Mouse (Mus musculus) activated CD4-positive, CD25-positive, alpha-beta regulatory T cell, adult 4 months (primary cell): ENCODE results near the gene Tmem210. TPM values are rescaled to one million over a fixed set of nuclear protein-coding genes. Genes with fewer than 3 reads are reported as not detected.

Experiments
- ATAC-seq: one replicate; pipeline ENCODE4 v1.8.0; 2017
- polyA plus RNA-seq, 2 experiments: library from polyadenylated mRNA; unstranded; fragments of 100-300 nt; shearing (Covaris generic); gene quantifications; one replicate each; pipeline ENCODE4 v1.2.1; 2017

Tmem210 gene
- polyA plus RNA-seq, 2 experiments from 2014 or later, result not detected

DNA sequence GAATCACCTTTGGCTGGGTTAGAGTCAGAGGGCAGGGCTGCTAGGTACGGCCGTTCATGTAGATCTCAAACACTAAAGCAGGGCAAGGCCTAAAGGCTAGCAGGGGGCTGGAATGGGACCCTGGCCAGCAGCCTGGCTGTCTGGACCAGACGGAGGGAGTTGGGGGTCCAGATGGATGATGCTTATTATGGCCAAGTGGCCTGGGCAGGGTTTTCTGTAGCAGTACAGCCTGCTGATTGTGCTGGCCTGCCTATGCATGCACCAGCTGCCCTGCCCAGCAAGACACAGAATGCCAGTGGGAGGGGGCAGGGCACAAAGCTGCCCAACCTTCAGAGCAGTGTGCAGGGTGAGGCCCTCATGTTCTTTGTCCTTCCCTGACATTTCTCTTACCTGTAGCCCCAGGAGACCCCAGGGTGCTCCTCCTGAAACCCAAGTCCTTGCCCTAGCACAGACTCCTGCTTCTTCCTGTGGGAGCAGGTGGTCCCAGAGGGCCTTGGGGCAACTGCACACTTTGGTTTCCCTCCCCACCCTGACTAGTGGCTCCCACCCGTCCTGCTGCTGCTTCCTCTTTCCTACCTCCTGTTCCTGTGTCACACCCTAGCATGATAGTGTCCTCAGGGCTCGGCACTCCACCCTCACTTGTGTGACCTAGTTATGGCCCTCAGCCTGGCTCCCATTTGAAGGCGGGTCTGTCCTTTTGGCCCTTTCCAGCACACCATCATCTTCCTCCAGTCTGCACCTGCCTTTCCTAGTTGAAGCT lies 21.9 kb upstream of the Tmem210 start:
- no peak for ATAC-seq

DNA sequence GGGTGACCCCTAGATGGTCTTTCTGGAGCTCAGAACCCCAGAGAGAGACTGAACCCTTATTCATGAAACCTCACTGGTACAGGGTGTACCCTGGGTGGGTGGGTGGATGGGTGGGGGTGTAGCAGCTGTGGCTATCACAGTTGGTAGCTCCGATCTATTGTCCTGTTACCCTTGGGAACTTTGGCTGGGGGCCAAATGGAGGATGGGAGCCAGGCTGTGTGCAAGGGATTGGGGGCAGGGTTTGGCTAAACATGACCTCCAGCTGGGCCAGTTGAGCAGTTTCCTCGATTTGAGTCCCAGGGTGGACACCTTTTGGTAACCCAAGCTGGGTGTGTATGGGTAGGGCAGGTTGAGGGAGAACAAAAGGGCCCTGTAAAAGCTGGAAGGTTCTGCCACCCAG lies 21.2 kb upstream of the Tmem210 start:
- no peak for ATAC-seq

DNA sequence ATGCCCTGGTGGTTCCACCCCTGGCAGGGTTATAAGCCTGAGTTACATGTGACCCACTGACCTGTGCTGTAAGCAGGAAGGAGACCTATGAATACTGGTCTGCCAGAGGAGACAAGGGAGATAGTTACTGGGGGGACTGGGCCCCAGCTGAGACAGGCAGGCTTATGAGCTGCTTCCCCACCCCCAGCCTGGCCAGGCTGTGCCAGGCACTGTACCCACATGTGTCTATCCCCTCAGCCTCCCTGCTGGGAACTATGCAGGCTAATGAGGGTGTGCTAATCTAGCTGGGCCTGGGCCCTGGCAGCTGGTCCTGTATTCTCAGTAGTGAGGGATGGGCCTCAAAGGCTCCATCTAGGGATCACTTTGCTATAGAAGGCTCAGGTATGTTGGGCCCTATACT lies 20.7 kb upstream of the Tmem210 start:
- no peak for ATAC-seq

DNA sequence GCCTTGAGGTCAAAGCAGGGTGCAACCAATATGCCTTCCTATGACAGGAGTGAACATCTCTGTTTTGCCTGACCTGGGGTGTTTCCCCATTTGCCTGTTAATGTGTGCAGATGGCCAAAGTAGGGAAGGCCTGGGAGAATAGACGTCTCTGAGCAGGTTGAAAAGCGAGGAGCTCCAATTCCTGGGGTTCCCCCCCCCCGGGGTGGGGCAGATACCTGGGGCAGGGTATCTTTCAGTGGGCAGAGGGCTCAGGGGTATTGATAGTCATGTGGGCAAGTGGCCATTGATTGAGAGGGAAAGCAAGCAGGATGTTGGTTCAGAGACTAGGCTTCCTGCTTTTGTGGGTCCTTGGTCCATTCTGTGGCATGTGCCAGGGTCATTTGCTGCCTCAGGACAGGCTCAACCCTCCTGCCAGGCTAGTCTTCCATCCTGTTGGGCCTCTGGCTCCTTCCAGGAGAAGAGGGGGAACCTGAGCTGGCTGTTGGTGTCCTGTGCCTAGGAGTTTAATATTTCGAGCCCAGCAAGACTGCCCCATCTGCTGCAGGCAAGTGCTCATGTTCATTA lies 20.1 kb upstream of the Tmem210 start:
- no peak for ATAC-seq

DNA sequence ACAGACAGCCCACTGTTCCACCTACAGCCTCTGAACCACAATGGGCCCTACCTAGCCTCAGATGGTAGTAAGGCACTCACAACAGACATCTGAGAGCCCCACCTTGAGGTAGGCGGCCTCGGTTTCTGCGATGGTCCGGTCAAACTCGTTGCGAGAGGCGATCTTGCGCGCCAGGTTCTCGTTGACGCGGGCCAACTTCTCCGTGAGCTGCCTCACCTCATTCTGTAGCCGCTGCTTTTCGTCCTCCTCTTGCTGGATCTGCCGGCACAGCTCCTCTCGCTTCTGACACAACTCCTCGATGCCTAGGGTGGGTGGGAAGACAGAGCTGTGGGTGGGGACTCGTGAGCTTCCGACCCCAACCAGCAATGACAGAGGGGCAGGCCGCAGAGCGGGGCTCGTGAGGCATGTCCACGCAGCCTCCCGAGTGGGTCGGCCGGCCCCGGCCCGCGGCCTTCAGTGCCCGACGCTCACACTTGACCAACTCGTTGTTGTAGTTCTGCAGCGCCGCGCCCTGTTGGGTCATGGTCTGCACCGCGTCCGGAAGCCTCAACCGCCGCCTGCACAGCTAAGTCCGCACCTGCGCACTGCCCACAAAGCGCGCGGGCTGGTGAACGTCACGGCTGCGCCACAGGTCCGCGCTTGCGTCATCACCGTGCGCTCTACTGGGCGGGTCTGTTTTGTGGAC lies 16.0 kb upstream of the Tmem210 start, which contains the start of the genes Ssna1 and Anapc2:
Gene Ssna1, minus strand, starts transcription at position 612 of the 685 bp plus-strand sequence.
Gene Anapc2, plus strand, starts transcription at position 652 of the 685 bp plus-strand sequence.
- ATAC-seq, result peak; percentile 92

DNA sequence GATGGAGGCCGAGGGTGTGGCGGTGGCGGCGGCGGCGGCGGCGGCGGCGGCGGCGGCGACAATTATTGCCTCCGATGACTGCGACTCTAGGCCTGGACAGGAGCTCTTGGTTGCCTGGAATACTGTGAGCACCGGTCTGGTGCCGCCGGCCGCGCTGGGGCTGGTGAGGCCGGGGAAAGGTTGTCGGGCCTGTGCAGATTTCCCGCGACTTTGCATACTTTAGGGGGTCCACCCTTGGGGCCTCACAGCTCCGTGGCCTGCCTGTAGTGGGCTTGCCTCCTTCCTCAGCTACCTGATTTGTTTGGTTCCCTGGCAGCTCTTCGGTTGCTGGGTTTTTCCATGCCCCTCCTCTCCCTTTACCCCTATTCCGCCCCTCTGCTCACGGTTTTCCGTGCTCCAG lies 15.4 kb upstream of the Tmem210 start:
- no peak for ATAC-seq

DNA sequence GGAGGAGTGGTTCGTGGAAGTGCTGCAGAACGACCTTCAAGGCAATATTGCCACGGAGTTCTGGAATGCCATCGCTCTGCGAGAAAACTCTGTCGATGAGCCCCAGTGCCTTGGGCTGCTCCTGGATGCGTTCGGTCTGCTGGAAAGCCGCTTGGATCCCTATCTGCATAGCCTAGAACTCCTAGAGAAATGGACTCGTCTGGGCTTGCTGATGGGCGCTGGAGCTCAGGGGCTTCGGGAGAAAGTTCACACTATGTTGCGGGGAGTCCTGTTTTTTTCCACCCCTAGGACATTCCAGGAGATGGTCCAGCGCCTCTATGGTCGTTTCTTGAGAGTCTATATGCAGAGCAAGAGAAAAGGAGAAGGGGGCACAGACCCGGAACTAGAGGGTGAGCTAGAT lies 14.9 kb upstream of the Tmem210 start:
- ATAC-seq, result no peak

DNA sequence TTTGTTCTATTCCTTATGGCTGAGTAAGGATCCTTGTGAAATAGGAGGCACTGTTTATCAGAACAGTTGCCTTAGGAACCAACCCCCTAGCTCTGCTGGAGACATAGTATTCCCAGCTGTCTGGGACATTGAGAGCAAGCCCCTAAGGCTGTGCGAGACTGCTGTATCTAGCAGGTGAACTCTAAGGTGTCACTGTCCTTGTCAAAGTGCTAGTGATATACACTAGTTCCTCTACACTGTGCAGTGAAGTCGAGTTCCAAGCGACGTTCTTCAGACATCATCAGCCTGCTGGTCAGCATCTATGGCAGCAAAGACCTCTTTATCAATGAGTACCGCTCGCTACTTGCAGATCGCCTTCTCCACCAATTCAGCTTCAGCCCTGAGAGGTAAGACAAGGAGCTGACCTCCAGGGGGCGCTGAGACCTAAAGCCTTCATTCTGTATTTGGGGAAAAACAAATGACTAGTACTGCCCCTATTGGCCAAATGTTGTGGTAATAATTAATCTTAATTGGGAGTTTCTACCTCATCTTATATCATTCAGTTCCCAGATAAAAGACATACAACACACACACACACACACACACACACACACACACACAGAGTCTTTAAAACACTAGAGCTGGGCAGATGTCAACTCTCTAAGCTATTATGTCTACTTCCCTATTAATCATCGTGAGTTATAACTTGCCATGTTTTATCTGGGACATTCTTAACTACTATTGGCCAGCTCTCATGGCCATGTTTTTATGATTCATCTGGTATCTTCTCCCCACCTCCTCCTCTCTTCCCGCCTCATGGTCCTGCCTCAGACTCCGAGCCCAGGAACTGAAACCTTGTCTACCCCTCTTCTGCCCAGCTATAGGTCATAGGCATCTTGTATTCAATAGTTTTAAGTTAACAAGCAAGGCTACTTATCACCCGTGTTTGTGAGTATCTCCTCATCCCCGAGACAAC lies 8.7 kb upstream of the Tmem210 start:
- no peak for ATAC-seq

DNA sequence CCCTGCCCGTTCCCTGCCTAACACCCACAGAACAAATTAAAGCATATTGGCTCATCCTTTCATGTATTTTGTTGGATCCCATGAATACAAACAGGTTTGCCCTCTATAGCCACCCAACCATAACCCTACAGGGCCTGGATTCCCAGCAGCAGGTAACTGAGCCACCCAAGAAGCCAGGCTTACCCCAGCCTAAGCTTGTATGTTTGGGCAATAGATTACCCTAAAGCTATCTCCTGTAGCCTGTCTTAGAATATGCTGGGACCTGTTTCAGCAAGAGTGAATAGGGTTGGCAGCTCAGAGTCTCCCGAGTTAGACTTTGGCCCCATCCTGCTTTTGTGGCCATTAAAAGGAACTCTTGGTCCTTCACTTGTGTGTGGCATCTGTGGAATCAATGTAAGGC lies 2.4 kb upstream of the Tmem210 start:
- no peak for ATAC-seq

DNA sequence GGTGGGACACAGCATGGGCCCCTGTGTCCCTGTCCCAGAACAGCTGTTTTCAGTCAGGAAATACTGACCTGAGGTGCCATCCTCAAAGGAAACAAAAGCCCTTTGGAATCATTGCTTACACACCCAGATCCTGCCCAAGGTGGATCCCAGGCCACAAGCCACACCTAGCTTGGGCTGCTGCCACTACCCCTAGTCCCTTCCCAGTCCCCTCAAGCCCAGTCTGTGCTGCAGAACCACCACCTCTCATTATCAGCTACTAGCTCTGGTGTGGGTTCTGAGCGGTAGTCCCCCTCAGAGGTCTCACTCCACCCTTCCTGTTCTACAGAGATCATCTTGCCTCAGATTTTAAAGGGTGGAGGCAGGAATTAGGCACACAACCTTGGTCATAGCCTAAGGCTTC lies 1.6 kb upstream of the Tmem210 start:
- no peak for ATAC-seq

DNA sequence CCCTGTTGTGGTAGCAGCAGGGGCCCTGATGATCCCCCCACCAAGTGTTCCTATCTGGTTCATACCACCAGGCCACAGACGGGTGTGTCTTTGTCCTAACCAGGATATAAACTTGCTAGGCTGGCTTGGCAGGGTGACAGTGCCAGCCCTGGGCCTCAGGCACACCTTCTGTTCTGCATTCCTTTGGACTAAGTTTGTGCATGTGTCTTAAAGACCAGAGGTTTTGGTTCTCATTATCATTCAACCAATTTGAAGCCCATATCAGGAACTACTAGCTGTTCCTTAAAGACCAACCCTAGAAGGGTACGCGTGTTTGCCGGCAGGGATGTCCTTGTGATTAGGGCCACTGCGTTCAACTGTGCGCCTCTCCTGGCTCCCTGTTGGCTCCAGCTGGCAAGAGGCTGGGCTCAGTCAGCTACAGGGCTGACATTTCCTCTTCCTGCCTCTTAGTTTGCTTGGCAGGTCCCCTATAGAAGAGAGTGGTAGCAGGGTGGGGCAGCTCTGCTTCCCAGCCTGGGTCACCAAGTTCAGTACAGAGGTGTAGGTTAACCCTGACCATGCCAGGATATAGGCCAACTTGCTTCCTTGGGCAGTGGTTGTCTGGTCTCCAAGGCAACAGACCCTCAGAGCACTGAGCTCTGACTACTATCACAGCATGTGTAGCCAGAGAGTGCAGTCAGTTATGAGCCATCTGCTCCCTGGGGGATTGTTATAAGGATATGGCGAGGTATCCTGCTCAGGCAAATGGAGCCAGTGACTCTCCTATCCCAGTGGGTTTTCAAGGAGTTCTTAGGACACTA lies 908 bp upstream of the Tmem210 start:
- no peak for ATAC-seq

DNA sequence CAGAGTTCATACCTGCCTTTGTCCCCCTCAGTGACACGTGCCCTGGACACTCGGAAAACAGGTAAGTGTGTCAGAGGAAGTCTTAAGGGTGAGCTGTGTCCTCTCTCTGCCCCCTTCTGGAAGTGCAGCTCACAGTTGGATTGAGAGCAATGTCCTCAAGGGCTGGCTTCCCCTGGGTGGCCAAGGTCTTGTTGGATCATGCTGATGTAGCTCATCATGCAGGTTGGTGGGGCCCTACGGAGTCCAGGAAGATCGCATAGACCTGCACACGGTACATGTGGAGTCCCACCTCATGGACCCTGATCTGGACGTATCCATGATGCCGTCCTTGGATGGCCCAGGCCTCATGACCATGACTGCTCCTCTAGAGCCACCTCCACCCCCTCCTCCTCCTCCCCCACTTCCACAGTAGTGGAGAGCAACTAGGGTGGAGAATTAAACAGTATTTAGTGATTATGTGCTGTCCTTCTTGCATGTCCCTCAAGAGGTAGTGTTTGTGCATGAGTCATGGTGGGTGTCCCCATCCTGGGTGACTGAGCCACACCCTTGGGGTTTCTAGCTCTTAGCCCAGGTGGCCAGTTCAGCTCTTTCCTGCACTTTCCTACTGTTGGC lies 895 bp downstream of the Tmem210 start:
- ATAC-seq, result no peak

DNA sequence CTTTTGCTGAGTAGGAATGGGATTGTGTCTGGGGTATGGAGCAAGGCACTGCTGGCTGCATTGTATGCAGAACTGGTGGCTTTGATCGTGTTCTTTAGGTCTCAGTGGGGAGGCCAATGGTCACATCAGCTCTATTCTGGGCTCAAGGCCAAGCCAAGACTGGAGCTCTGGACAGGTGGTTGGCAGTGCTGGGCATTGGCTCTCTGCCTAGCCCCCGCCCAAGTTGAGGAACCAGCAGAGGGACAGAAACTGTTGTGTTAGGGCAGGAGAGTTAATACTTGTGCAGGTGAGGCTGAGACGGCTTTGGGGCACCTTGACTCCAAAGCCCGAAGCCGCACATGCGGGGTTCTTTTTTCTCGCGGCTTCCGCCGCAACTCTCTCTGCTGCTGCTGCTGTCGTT lies 1.7 kb downstream of the Tmem210 start, which contains the start of gene Lrrc26:
Gene Lrrc26, plus strand, starts transcription at position 265 of the 400 bp plus-strand sequence.
- no peak for ATAC-seq

DNA sequence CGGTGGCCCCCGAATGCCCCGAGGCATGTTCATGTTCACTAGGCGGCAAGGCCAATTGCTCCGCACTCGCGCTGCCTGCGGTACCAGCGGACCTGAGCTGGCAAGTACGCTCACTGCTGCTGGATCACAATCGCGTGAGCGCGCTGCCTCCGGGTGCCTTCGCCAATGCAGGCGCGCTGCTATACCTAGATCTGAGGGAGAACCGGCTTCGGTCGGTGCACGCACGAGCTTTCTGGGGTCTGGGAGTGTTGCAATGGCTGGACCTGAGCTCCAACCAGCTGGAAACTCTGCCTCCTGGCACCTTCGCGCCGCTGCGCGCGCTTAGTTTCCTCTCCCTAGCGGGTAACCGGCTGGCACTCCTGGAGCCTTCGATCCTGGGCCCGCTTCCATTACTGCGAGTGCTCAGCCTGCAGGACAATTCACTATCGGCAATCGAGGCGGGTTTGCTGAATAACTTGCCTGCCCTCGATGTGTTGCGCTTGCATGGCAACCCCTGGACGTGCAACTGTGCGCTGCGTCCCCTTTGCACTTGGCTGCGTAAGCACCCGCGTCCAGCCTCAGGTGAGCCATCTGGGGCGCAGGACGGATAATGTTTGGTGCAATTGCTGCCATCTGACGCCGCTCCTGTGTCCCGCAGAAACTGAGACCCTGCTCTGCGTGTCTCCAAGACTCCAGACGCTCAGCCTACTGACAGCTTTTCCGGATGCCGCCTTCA lies 2.3 kb downstream of the Tmem210 start:
- no peak for ATAC-seq

DNA sequence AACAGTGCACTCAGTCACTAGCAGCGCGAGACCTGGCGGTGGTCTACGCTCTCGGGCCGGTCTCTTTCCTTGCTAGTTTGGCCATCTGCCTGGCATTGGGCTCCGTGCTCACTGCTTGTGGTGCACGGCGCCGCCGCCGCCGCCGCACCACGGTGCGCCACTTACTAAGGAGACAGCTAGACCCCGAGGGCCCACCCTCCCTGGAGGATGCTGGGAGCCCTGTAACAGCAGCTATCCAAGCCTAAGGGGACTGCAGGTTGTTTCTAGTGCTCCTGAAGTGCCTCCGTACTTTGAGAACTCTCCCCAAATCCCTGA lies 2.8 kb downstream of the Tmem210 start:
- no peak for ATAC-seq

DNA sequence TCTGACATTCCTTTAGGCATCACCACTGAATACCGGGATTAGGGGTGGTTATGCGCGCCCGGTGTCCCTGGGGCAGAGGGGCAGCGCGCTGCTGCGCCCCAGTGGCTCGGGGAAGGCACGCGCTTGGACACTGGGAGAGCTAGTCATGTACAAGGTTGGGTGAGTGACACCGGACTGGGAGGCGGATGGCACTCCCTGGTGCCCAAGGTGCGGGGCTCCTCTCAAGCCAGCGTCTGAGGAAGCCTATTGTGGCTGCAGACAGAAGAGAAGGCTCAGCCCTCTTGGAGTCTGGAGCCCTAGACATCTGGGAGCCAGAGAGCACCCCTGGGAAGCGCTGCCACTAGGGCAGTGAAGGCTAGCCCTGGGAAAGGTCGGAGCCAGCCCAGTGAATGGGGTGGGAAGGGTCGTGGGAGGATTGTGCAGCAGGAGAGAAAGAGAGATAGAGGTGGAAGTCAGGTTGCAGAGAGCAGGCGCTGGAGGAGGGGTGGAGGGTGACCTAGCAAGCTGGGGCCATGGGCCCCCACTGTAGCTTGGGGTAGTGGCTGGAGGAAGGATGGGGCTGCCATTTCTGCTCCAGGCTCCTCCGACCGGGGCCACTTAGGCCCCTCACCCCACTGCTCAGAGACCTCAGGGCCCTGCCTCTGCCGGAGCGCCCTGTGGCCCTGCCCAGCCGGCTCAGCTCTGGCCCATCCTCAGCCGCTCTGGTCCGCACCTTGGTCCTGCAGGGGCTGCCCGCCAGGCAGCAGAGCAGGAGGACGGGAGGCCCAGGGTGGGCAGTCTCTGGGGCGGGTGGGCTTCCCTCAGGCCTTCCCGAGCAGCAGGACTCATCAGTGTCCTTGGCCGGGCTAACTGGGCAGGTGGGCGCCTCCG lies 3.5 kb downstream of the Tmem210 start:
- no peak for ATAC-seq

DNA sequence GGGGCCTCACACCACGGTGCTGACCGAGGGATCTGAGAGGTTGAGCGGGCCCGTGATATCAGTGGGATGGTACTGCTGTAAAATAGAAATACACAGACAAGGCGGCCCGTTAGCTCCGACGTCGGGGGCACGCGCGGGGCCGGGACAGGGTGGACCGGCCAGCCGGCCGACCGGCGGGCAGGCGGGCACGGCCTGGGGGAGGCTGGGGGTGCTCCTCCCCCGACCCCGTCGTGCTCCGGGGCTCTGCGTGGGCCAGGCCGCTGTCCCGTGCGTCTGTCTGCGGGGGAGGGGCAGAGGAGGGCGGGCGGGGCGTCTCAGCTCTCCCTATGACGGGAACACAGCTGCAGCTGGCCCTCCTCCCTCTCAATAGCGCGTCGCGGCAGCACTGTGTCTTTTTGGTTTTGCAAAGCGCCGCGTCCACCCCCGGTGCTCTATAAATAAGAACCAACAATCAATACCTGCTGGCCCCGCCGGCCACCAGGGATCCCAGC lies 4.2 kb downstream of the Tmem210 start:
- ATAC-seq, result no peak

DNA sequence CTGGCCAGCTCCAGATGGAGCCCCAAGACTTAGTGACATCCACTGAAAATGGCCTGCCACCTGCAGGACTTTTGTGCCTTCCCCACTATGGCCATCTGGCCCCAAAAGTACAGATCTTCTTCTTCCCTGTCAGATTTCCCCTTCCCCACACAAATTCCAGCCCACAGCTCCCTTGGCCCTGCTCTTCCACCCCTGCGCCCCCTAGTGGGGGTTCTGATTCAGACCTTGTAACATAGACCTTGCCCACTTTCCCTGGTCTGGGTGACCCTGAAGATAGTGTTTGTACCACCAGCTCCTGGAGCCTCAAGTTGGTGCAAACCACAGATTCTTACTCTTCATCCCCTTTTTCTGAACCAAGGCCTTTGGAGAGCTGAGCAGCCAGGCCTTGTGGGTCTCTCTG lies 4.9 kb downstream of the Tmem210 start:
- ATAC-seq, result no peak

DNA sequence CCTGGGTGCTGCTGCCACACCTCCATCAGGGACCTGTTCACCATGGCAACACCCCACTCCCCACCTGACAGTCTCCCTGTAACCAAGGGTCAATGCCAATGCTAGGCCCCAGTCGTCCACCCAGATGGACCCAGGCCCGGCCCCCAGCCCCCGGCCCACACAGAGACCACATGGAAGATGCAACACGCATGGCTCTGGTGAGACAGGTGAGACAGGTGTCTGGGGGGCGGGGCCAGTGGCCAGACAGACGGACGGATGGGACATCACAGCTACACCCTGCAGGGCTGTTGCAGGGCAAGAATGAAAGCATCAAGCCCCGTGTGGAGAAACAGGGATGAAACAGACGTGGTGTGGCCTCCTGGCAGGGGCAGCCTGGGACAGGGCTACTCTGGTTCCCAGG lies 5.8 kb downstream of the Tmem210 start:
- ATAC-seq, result no peak

DNA sequence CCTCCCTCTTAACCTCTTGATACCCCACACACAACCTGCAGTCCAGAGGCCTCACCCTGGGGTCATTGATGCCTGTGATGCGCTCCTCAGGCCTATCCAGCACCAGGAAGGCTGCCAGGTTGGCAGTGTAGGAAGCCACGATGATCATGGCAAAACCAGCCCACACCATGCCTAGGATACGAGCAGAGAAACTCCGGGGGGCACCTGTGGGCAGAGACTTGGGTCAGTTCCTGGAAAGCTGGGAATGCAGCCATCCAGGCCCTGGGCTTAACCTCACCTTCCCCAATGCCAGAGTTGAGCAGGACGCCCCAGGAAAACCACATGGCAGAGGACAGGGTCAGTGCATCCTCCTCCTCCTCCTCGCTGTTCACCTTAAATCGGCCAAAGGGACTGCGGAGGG lies 9.1 kb downstream of the Tmem210 start:
- ATAC-seq, result no peak
